In genomic region chr1:21078481-21079214, GRCm38 (mm10) we compare ENCODE assay signal across 8 mouse cellular contexts. TPM values are rescaled to one million over a fixed set of nuclear protein-coding genes. Genes with fewer than 3 reads are reported as not detected.
DNase-seq lines count a peak whose midpoint lies in the region; ATAC-seq and TF ChIP-seq lines count a peak whose summit lies in the region.

No protein-coding gene starts in this region.

- TF ChIP-seq CTCF in CH12.LX (conservative IDR thresholded peaks at IDR 0.05 in 1 of 2, IDR thresholded peaks at IDR 0.05 in 1 of 2; ENCODE audit: low read depth in 2 of 2, low read length in 2 of 2): no peak
- no peak for TF ChIP-seq CTCF in lung, postnatal 0 days (IDR thresholded peaks at IDR 0.05)

- peak; percentile 72 for ATAC-seq in embryonic facial prominence, embryonic 12.5 days (ENCODE audit: insufficient number of reproducible peaks, insufficient read depth, low FRiP score, low TSS enrichment)
- peak; percentile 72 for ATAC-seq in hindbrain, embryonic 12.5 days (ENCODE audit: low FRiP score)
- ATAC-seq in lung, postnatal 0 days: peak; percentile 27

- under 1% methylated on average over 36 of the region's 36 CpGs for WGBS in embryonic facial prominence, embryonic 12.5 days
- WGBS in hindbrain, embryonic 12.5 days: 1% methylated on average over 32 of the region's 36 CpGs
- 3% methylated on average over 28 of the region's 36 CpGs for WGBS in lung, postnatal 0 days

- H3K9me3 ChIP-seq in CH12.LX (replicated peaks; ENCODE audit: low read length): no peaks in the 10 kb centered on the region
- H3K9me3 ChIP-seq in embryonic facial prominence, embryonic 12.5 days: no peaks in the 10 kb centered on the region
- H3K9me3 ChIP-seq in hindbrain, embryonic 12.5 days (replicated peaks): no peaks in the 10 kb centered on the region
- H3K9me3 ChIP-seq in lung, postnatal 0 days (ENCODE audit: low read length): no peaks in the 10 kb centered on the region

- peak; percentile 23 to 51 for DNase-seq in gastrocnemius, postnatal 4 days (ENCODE audit: low spot score in 2 of 2)
- DNase-seq in gastrocnemius, postnatal 10 days: no peak
- DNase-seq in CH12.LX (ENCODE audit: extremely low read depth): no peak
- DNase-seq in lung, postnatal 0 days (ENCODE audit: low spot score): peak; percentile 42
- peak; percentile 63 for DNase-seq in testis, postnatal 10 days (ENCODE audit: low spot score)
- no peak for DNase-seq in layer of hippocampus, postnatal 14 days (ENCODE audit: low spot score in 2 of 2)

- H3K4me2 ChIP-seq in CH12.LX (ENCODE audit: insufficient read depth, low read depth, poor library complexity, severe bottlenecking): peak overlapping the region; percentile 89
- H3K4me2 ChIP-seq in embryonic facial prominence, embryonic 12.5 days (replicated peaks): peak overlapping the region; percentile 78
- H3K4me2 ChIP-seq in hindbrain, embryonic 12.5 days (replicated peaks): peak overlapping the region; percentile 72
- H3K4me2 ChIP-seq in lung, postnatal 0 days (replicated peaks; ENCODE audit: low read depth, low read length): peak overlapping the region; percentile 66

- H3K27me3 ChIP-seq in CH12.LX (replicated peaks): peaks cover 4% of the 10 kb centered on the region
- no peaks in the 10 kb centered on the region for H3K27me3 ChIP-seq in embryonic facial prominence, embryonic 12.5 days
- no peaks in the 10 kb centered on the region for H3K27me3 ChIP-seq in hindbrain, embryonic 12.5 days
- no peaks in the 10 kb centered on the region for H3K27me3 ChIP-seq in lung, postnatal 0 days (replicated peaks; ENCODE audit: insufficient read depth, low read length)

- no peak overlapping the region for H3K27ac ChIP-seq in CH12.LX (ENCODE audit: insufficient read depth, low read depth)
- H3K27ac ChIP-seq in embryonic facial prominence, embryonic 12.5 days: peak overlapping the region; percentile 64
- peak overlapping the region; percentile 40; the same call in 1 of the 2 replicates for H3K27ac ChIP-seq in hindbrain, embryonic 12.5 days
- H3K27ac ChIP-seq in lung, postnatal 0 days (ENCODE audit: low read length): no peak overlapping the region; the same call in none of the 2 replicates

- peak; percentile 57 for TF ChIP-seq POLR2A in CH12.LX (IDR thresholded peaks at IDR 0.05; ENCODE audit: low read depth, low read length)

- peaks cover 0 to 18% of the 10 kb centered on the region in 2 experiments for H3K36me3 ChIP-seq in CH12.LX (replicated peaks in 1 of 2; ENCODE audit: control insufficient read depth in 1 of 2, insufficient read depth in 1 of 2, low read length in 1 of 2)
- no peaks in the 10 kb centered on the region for H3K36me3 ChIP-seq in embryonic facial prominence, embryonic 12.5 days
- no peaks in the 10 kb centered on the region for H3K36me3 ChIP-seq in hindbrain, embryonic 12.5 days
- no peaks in the 10 kb centered on the region for H3K36me3 ChIP-seq in lung, postnatal 0 days (ENCODE audit: insufficient read depth, low read length)

- H3K79me2 ChIP-seq in CH12.LX (replicated peaks; ENCODE audit: control insufficient read depth, extremely low read depth, insufficient read depth, poor library complexity, severe bottlenecking): 0 out of 2 replicates have a peak, but pooled peaks cover 2% of the 10 kb centered on the region

- no peak for TF ChIP-seq RAD21 in CH12.LX (IDR thresholded peaks at IDR 0.05; ENCODE audit: low read depth, low read length)

- H3K9ac ChIP-seq in CH12.LX (ENCODE audit: insufficient read depth, low read depth): peak overlapping the region; percentile 89
- H3K9ac ChIP-seq in embryonic facial prominence, embryonic 12.5 days: peak overlapping the region; percentile 69
- H3K9ac ChIP-seq in hindbrain, embryonic 12.5 days: peak overlapping the region; percentile 75
- H3K9ac ChIP-seq in lung, postnatal 0 days (replicated peaks; ENCODE audit: low read depth): peak overlapping the region; percentile 53

- in situ Hi-C loops in CH12.LX (cut with MboI; ENCODE audit: low pct_ligation_motif_present, low pct_unique_long_range_greater_than_20kb, low sequenced_read_pairs): loop anchor here (5.0 kb wide), 1 partner anchor 41 kb away; no protein-coding TSS in a partner anchor

- no peak for TF ChIP-seq EP300 in CH12.LX (IDR thresholded peaks at IDR 0.05; ENCODE audit: low read length)
- TF ChIP-seq EP300 in lung, postnatal 0 days (IDR thresholded peaks at IDR 0.05): no peak

- peaks cover 6 to 52% of the 10 kb centered on the region in 2 experiments for H3K4me1 ChIP-seq in CH12.LX (ENCODE audit: control insufficient read depth in 1 of 2, insufficient read depth in 2 of 2)
- H3K4me1 ChIP-seq in embryonic facial prominence, embryonic 12.5 days: peaks cover 47% of the 10 kb centered on the region
- H3K4me1 ChIP-seq in hindbrain, embryonic 12.5 days: peaks cover 45% of the 10 kb centered on the region
- peaks cover 24% of the 10 kb centered on the region for H3K4me1 ChIP-seq in lung, postnatal 0 days (ENCODE audit: insufficient read depth, low read depth, low read length)

- peak overlapping the region; percentile 85 to 98 (median 92) for H3K4me3 ChIP-seq in CH12.LX (replicated peaks in 1 of 3; ENCODE audit: low read depth in 2 of 3, low read length in 2 of 3, poor library complexity in 1 of 3)
- H3K4me3 ChIP-seq in embryonic facial prominence, embryonic 12.5 days: peak overlapping the region; percentile 64
- peak overlapping the region; percentile 64 for H3K4me3 ChIP-seq in hindbrain, embryonic 12.5 days
- H3K4me3 ChIP-seq in lung, postnatal 0 days (ENCODE audit: low read depth, low read length): peak overlapping the region; percentile 65

- dilution Hi-C loops in CH12.LX (cut with MboI; ENCODE audit: extremely low pct_ligation_motif_present, extremely low pct_unique_long_range_greater_than_20kb, low sequenced_read_pairs): no loop called here

TF ChIP-seq in CH12.LX, 34 proteins besides CTCF, POLR2A, EP300 and RAD21:
- TF ChIP-seq KAT2A (IDR thresholded peaks at IDR 0.05; ENCODE audit: insufficient replicate concordance, low read length) (no peak), MXI1 (IDR thresholded peaks at IDR 0.05; ENCODE audit: low read depth, low read length) (peak; percentile 18; the same call in 1 of the 2 replicates), ETS1 (conservative IDR thresholded peaks at IDR 0.05; ENCODE audit: low read depth, low read length) (no peak), E2F4 (IDR thresholded peaks at IDR 0.05; ENCODE audit: insufficient replicate concordance, low read depth, low read length) (no peak), ZNF384 (IDR thresholded peaks at IDR 0.05; ENCODE audit: low read depth, low read length) (no peak)

RNA-seq across cellular contexts. Expression of gene Tram2, which starts 0.4 kb away (rescaled TPM):
- 10 to 100 TPM; 20.8 to 21.6 TPM for total RNA-seq in gastrocnemius, postnatal 4 days (2021)
- total RNA-seq in gastrocnemius, postnatal 10 days (2021): 10 to 100 TPM; 10.6 to 19.5 TPM
- total RNA-seq in CH12.LX (2012; rRNA removed): 2.4 and 2.9 TPM in 2 replicates
- 1.3 and 1.9 TPM in 2 replicates for total RNA-seq in CH12.LX (2014; rRNA removed)
- 4.7 and 6.6 TPM in 2 replicates for polyA plus RNA-seq in CH12.LX (2012; ENCODE audit: insufficient read length, low read depth)
- 8.0 TPM in 2 replicates for polyA plus RNA-seq in embryonic facial prominence, embryonic 12.5 days (2016; fragmentation: Nextera tagmentation; extraction: Ambion mirVana)
- 5.6 and 6.0 TPM in 2 replicates for polyA plus RNA-seq in hindbrain, embryonic 12.5 days (2016; fragmentation: Nextera tagmentation; extraction: Ambion mirVana)
- 8.1 and 8.3 TPM in 2 replicates for polyA plus RNA-seq in lung, postnatal 0 days (2015; fragmentation: Nextera tagmentation; extraction: Ambion mirVana)
- 1 to 10 TPM; 1.9 to 2.3 TPM for total RNA-seq in layer of hippocampus, postnatal 14 days (2021)

Comparison
In these comparisons a context has a peak if more than half of its experiments do, and no peak if none do; other contexts are left out.
1. DNase-seq: peak in gastrocnemius, postnatal 4 days (2 of 2), lung, postnatal 0 days (single experiment) and testis, postnatal 10 days (single experiment); none in gastrocnemius, postnatal 10 days (single experiment), CH12.LX (single experiment) and layer of hippocampus, postnatal 14 days (0 of 2).
2. H3K27ac ChIP-seq: peak in embryonic facial prominence, embryonic 12.5 days (single experiment) and hindbrain, embryonic 12.5 days (single experiment); none in CH12.LX (single experiment) and lung, postnatal 0 days (single experiment).
3. Peak in every context shown above with its lines, with median percentiles within 50 percentile points of each other: H3K4me2 ChIP-seq, H3K4me3 ChIP-seq, H3K9ac ChIP-seq and ATAC-seq.